Mouse (Mus musculus) neural tube, embryonic 14.5 days (tissue): ENCODE data around the gene Plekhg1. TPM values are rescaled to one million over a fixed set of nuclear protein-coding genes. Genes with fewer than 3 reads are reported as not detected.

Experiments used
- ATAC-seq: fragments of 200-750 bp; cut with Nextera tagmentation; 2 replicates; pipeline ENCODE4 v1.8.0; 2017; ENCODE audit warnings: low read depth, mild to moderate bottlenecking, moderate TSS enrichment, moderate library complexity
- H3K27ac ChIP-seq: fragments of 300-500 bp; sonication (generic); 2 replicates; pipeline ENCODE4 v1.5.1; 2014; ENCODE audit warnings: low read depth, mild to moderate bottlenecking, control low read depth, low read length, moderate library complexity, mixed read lengths
- H3K27me3 ChIP-seq: fragments of 300-500 bp; sonication (generic); 2 replicates; pipeline ENCODE4 v1.6.1; 2014; ENCODE audit warnings: low read length; ENCODE audit not compliant: control insufficient read depth, insufficient read depth
- H3K36me3 ChIP-seq: fragments of 300-500 bp; sonication (generic); 2 replicates; pipeline ENCODE4 v1.6.1; 2014; ENCODE audit warnings: low read length, mixed read lengths; ENCODE audit not compliant: control insufficient read depth, insufficient read depth
- H3K4me1 ChIP-seq: fragments of 300-500 bp; sonication (generic); 2 replicates; pipeline ENCODE4 v1.6.1; 2014; ENCODE audit warnings: low read length; ENCODE audit not compliant: control insufficient read depth, insufficient read depth
- H3K4me2 ChIP-seq: fragments of 300-500 bp; sonication (generic); 2 replicates; pipeline ENCODE4 v1.6.1; 2014; ENCODE audit warnings: mild to moderate bottlenecking, low read depth, low read length, control low read depth
- H3K4me3 ChIP-seq: fragments of 300-500 bp; sonication (generic); 2 replicates; pipeline ENCODE4 v1.5.1; 2014; ENCODE audit warnings: low read depth, low read length, control low read depth, mixed read lengths
- H3K9ac ChIP-seq: fragments of 300-500 bp; sonication (generic); replicated peaks from 2 replicates; pipeline ENCODE4 v1.6.1; 2014; ENCODE audit warnings: low read depth, mild to moderate bottlenecking, control low read depth, low read length, mixed read lengths
- H3K9me3 ChIP-seq: fragments of 300-500 bp; sonication (generic); 2 replicates; pipeline ENCODE4 v1.6.1; 2016; ENCODE audit warnings: low read length; ENCODE audit not compliant: control insufficient read depth
- WGBS: fragments of 180-500 bp; shearing (Covaris S2); extraction: QIAGEN DNeasy Blood & Tissue Kit; methylation state at CpG from one replicate; pipeline ENCODE4 v1.1.7; 2014; 5-methylcytosine and 5-hydroxymethylcytosine counted together
- polyA plus RNA-seq: library from polyadenylated mRNA; unstranded; fragments of >200 nt; fragmentation: Nextera tagmentation; extraction: Ambion mirVana; gene quantifications from 2 replicates; pipeline ENCODE4 v1.2.1, GENCODE M21; 2014

Plekhg1 gene
- polyA plus RNA-seq, 1 experiment from 2014 or later: 4.4 TPM

- Histone ChIP-seq H3K36me3 (no peaks in the 10 kb centered on the region), H3K9ac (no peak overlapping the region), H3K9me3 (no peaks in the 10 kb centered on the region), H3K27ac (no peak overlapping the region), H3K27me3 (no peaks in the 10 kb centered on the region), H3K4me1 (peaks cover 11% of the 10 kb centered on the region), H3K4me2 (no peak overlapping the region), H3K4me3 (no peak overlapping the region)
- WGBS: 14% methylated on average over 5 of the region's 5 CpGs
- no peak for ATAC-seq
Observed at GRCm38 (mm10) chr10:3857912-3858311, 117.7 kb downstream of the Plekhg1 start.

GRCm38 (mm10) chr10:3858437-3858836 is 118.3 kb downstream of the Plekhg1 start:
- Histone ChIP-seq H3K9me3 (no peaks in the 10 kb centered on the region), H3K4me1 (peaks cover 14% of the 10 kb centered on the region), H3K27me3 (no peaks in the 10 kb centered on the region), H3K36me3 (no peaks in the 10 kb centered on the region), H3K4me2 (no peak overlapping the region), H3K4me3 (no peak overlapping the region), H3K27ac (no peak overlapping the region), H3K9ac (no peak overlapping the region)
- 27% methylated on average over 4 of the region's 4 CpGs for WGBS
- ATAC-seq: peak; percentile 65

DNA sequence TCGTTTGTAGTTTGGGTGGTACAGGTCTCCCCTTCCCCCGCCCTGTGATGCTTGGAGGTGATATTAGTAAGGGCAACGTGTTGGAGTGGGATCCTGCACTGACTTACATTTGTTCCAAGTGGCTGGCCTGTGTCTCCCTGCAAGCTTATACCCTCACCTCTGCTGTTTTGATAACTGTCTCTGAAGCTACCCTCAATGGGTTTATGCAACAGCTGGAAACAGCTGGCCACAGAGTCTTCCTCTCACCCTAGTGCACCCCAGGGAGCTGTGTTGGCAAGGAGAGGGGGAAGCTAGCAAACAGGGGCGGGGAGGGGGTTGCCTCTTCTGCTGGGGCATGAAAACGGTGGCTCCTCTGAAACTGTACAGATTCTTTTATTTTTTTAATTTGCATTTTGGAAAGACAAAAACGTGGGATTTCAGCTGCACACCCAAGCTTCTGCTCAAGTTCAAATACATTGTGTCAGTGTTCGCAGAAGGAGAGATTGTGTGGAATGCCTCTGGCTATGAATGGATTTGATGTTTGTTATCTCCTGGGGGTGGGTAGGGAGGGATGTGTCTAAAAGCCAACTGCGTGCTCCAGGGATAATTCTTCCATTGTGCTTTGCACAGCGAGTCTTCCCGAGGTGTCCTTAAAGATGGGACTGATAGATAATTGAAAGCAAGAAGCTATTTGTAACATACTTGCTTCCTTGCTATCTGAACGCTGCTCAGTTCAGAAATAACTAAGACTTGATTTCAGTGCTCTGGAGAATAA is 119.0 kb downstream of the Plekhg1 start:
- H3K36me3 ChIP-seq: no peaks in the 10 kb centered on the region
- ATAC-seq: peak; percentile 57; the same call in 1 of the 2 replicates
- 26% methylated on average over 11 of the region's 11 CpGs for WGBS
- H3K27me3 ChIP-seq: no peaks in the 10 kb centered on the region
- H3K4me2 ChIP-seq: no peak overlapping the region
- H3K4me3 ChIP-seq: no peak overlapping the region
- H3K9me3 ChIP-seq: no peaks in the 10 kb centered on the region
- no peak overlapping the region for H3K9ac ChIP-seq
- H3K4me1 ChIP-seq: peaks cover 20% of the 10 kb centered on the region
- no peak overlapping the region for H3K27ac ChIP-seq

- 8% methylated on average over 12 of the region's 12 CpGs for WGBS
- Histone ChIP-seq H3K27ac (peak overlapping the region; percentile 39; the same call in 1 of the 2 replicates), H3K9me3 (no peaks in the 10 kb centered on the region), H3K9ac (no peak overlapping the region), H3K27me3 (no peaks in the 10 kb centered on the region), H3K4me3 (peak overlapping the region; percentile 12; the same call in 1 of the 2 replicates), H3K4me1 (peaks cover 15% of the 10 kb centered on the region), H3K36me3 (no peaks in the 10 kb centered on the region), H3K4me2 (peak overlapping the region; percentile 35)
- peak; percentile 59 for ATAC-seq
Observed at GRCm38 (mm10) chr10:3863411-3864195, 123.4 kb downstream of the Plekhg1 start.

- 22% methylated on average over 6 of the region's 6 CpGs for WGBS
- Histone ChIP-seq H3K4me1 (peaks cover 10% of the 10 kb centered on the region), H3K4me3 (peak overlapping the region; percentile 12; the same call in 1 of the 2 replicates), H3K9me3 (no peaks in the 10 kb centered on the region), H3K27me3 (no peaks in the 10 kb centered on the region), H3K27ac (peak overlapping the region; percentile 39; the same call in 1 of the 2 replicates), H3K4me2 (peak overlapping the region; percentile 35), H3K9ac (no peak overlapping the region), H3K36me3 (no peaks in the 10 kb centered on the region)
- no peak for ATAC-seq
Observed at GRCm38 (mm10) chr10:3864196-3864540, 124.0 kb downstream of the Plekhg1 start.

DNA sequence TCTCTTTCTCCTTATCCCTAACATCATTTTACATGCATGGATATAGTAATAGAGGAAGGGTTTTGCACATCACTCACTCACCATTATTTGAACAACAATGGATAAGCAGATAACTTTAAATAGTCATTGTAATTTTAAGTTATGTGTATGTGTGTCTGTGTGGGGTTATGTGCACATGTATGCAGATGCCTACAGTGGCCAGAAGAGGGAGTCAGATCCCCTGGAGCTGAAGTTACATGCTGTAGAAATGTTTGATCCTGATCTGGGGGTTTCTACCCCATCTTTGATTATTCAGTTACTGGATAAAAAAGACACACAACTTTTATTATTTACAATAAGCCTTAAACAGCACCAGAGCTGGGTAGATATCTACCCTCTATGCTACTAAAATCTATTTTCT is 127.1 kb downstream of the Plekhg1 start:
- H3K27me3 ChIP-seq: no peaks in the 10 kb centered on the region
- ATAC-seq: no peak
- no peak overlapping the region for H3K4me2 ChIP-seq

DNA sequence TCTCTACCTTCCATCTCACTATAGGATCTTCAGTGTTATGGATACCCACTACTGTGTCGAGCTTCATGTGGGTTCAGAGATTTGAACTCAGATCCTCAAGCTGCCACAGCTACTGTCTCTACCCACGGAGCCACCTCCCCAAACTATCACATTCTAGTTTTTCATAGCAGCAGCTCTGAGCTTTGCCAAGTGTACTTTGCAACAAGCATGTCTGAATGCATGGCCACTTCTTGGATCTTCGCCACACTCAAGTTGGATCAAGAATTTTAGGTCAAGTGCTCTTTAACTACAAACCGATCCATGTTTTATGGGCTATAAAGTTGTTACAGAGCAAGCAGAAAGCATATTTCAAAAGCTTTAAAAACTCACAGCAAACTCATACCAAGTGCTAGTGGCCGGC is 130.7 kb downstream of the Plekhg1 start:
- Histone ChIP-seq H3K27me3 (no peaks in the 10 kb centered on the region), H3K4me3 (no peak overlapping the region), H3K4me1 (no peaks in the 10 kb centered on the region), H3K4me2 (no peak overlapping the region), H3K36me3 (no peaks in the 10 kb centered on the region), H3K9ac (no peak overlapping the region), H3K27ac (no peak overlapping the region), H3K9me3 (no peaks in the 10 kb centered on the region)
- no peak for ATAC-seq
- 88% methylated on average over 5 of the region's 5 CpGs for WGBS

More for the DNA sequence above, 127.1 kb downstream of the Plekhg1 start:
- no peak overlapping the region for H3K27ac ChIP-seq
- H3K4me3 ChIP-seq: no peak overlapping the region
- peaks cover 9% of the 10 kb centered on the region for H3K4me1 ChIP-seq
- no peaks in the 10 kb centered on the region for H3K9me3 ChIP-seq
- no peak overlapping the region for H3K9ac ChIP-seq
- H3K36me3 ChIP-seq: no peaks in the 10 kb centered on the region

- H3K36me3 ChIP-seq: no peaks in the 10 kb centered on the region
Observed at GRCm38 (mm10) chr10:3873467-3873866, 133.3 kb downstream of the Plekhg1 start.

More at GRCm38 (mm10) chr10:3873467-3873866, 133.3 kb downstream of the Plekhg1 start:
- Histone ChIP-seq H3K27me3 (no peaks in the 10 kb centered on the region), H3K4me3 (no peak overlapping the region), H3K4me2 (no peak overlapping the region), H3K9me3 (no peaks in the 10 kb centered on the region), H3K27ac (no peak overlapping the region), H3K4me1 (no peaks in the 10 kb centered on the region), H3K9ac (no peak overlapping the region)
- WGBS: 94% methylated on average over 6 of the region's 6 CpGs
- no peak for ATAC-seq
